Mouse (Mus musculus) gastrocnemius, postnatal 36 days (tissue): ENCODE data around the gene Ccdc148. TPM values are rescaled to one million over a fixed set of nuclear protein-coding genes. Genes with fewer than 3 reads are reported as not detected.

Experiments
- DNase-seq, 2 experiments: peaks; one replicate each; pipeline ENCODE4 v3.0.0; 2022
- intact Hi-C: fragments of 180-260 bp; cut with DNase I; formaldehyde crosslinking; loops from one replicate; pipeline ENCODE4 v1.15.1; 2025
- long read RNA-seq, 2 experiments: library from polyadenylated mRNA; stranded (forward); transcript quantifications; one replicate each; pipeline ENCODE4 v2.0.0; 2021
- total RNA-seq, 2 experiments: library from RNA; stranded (reverse); gene quantifications; 2 replicates each; pipeline ENCODE4 v1.2.3; 2021

The Ccdc148 gene
- total RNA-seq = under 1 TPM in 1 of 2 experiments, not detected in 1; 0.10 TPM
- long read RNA-seq, experiment 1 = 0 reads
- long read RNA-seq, experiment 2 = 0 reads

- DNase-seq = peak; percentile 81 to 91
- intact Hi-C loops = loop anchor here (5.0 kb wide), 2 partner anchors 277 to 463 kb away; no protein-coding TSS in a partner anchor
Measured at GRCm38 (mm10) chr2:59160605-59160963, at the start of gene Ccdc148, which contains the start of gene Pkp4. Gene Ccdc148, minus strand, starts transcription at chr2:59160683. Gene Pkp4, plus strand, starts transcription at chr2:59160850.

- DNase-seq = no peak
- intact Hi-C loops = no loop called here
Measured at GRCm38 (mm10) chr2:59208276-59208675, 47.8 kb upstream of the Ccdc148 start.

GRCm38 (mm10) chr2:59207725-59208124 lies 47.2 kb upstream of the Ccdc148 start:
- intact Hi-C loops = no loop called here
- no peak for DNase-seq

DNA sequence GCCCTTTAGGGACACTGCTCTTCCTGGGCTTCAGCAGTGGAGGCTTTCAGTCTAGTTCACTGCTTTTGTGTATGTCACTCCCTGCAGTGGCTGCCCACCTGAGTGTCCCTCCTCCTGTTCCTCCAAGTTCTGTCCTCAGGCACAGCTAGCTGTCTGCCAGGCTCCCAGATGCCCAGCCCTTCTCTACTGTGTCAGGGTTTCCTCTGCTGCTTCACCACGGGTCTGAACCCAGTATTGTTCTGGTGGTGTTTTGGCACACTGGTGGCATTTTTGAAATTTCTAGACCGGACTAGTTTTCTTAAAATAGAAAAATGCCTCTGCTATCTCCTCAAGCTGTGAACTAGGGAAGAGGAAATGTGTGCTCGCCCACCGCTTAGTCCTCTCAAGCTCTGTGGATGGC lies 46.8 kb upstream of the Ccdc148 start:
- intact Hi-C loops = no loop called here
- no peak for DNase-seq

DNA sequence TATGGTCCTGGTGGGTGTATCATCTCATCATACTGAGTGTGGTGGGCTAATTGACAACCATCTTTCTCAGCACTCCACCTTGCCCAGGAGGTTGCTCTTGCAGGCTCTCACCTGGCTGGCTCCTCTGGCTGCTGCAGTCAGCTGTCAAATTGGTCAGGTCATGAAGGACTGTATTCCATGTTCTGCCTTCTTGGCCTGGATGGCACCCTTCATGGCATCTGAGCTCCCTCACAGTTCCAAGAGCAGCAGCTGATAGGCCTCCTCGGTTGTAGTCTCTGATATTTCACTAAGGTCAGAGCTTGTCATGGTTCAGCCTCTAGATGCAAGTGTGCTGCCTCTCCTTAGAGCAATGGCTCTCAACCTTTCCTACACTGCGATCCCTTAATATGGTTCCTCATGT lies 45.7 kb upstream of the Ccdc148 start:
- intact Hi-C loops = no loop called here
- DNase-seq = no peak

DNA sequence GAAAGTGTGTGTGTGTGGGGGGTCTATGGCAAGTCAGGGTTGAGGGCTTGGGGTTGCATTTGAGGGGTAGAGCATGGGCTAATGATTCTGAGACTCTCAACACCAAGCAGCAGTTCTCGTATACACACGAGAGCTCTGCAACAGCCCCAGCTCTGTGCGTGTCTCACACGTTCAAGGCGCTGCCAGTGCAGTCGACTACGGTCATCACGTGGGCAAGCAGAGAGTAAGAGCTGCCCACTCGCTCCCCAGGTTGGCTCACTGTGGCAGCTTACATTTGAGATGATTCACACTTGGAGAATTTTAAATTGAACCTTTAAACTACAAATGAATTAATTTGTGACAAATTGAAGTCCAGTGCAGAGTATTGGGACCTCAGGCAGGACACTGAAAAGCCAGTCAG lies 44.6 kb upstream of the Ccdc148 start:
- no peak for DNase-seq
- intact Hi-C loops = no loop called here

- no peak for DNase-seq
- intact Hi-C loops = no loop called here
Measured at GRCm38 (mm10) chr2:59203627-59204425, 43.3 kb upstream of the Ccdc148 start.

GRCm38 (mm10) chr2:59202930-59203329 lies 42.4 kb upstream of the Ccdc148 start:
- intact Hi-C loops = no loop called here
- no peak for DNase-seq

DNA sequence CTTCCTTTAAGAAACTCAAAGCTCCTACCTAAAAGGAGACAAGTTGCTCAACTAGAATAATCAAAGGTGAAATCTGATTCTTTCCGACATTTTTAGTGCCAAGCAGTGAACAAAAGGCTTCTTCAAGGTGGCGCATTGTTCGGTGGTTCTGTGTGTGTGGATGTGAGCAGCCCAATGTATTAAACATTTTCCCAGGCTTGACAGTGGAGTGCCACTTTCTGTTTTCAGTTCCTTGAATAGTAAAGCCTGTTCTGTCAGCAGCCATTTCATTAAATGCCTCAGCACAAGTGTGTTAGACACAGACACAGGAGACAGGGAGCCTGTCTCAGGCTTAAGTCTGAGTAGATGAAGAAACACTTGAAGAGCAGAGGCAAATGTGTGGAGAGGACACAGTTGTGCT lies 40.0 kb upstream of the Ccdc148 start:
- intact Hi-C loops = no loop called here
- no peak for DNase-seq

DNA sequence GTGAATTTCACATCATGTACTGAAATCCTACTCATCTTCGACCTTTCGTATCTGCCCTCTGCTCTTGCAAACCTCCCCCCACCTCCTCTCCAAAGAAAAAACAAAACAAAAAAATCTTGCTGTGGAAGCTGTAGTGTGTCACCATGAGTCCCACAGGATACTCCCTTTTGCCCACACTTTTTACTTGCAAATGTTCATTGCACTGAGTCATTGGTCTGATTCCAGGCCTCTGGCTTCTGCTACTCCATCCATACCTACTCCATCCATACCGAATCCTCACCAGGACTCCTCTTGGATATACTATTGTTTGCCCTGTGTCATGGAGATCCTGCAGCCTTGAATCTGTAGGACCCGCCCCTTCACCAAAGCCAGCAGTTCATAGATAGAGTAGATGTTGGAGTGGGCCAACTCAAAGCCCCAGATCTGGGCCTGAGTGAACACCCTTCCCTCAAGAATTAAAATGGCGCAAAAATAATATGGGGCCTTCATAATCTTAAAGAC lies 39.0 kb upstream of the Ccdc148 start:
- no peak for DNase-seq
- intact Hi-C loops = no loop called here

DNA sequence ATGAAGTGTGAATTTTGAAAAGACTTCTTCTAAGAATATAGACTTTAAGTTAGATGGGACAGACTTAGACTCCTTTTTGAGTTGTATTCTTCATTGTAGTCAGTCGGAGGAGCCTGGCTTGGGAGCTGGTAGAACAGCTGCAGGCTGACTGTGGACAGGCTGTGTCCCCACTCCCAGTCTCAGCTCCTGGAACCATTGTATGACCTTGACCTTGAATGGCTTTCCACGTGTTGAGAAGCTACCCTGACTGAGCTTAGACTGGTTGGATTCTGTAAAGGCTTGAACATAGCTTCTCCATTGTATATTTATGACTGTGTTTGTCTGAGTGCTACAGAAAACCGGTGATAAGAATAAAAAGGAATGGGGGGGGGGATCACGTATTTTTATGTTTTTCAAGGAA lies 36.7 kb upstream of the Ccdc148 start:
- DNase-seq = no peak
- intact Hi-C loops = no loop called here

GRCm38 (mm10) chr2:59193117-59193516 lies 32.6 kb upstream of the Ccdc148 start:
- intact Hi-C loops = no loop called here
- DNase-seq = no peak

- intact Hi-C loops = no loop called here
Measured at GRCm38 (mm10) chr2:59191466-59191865, 31.0 kb upstream of the Ccdc148 start.

DNA sequence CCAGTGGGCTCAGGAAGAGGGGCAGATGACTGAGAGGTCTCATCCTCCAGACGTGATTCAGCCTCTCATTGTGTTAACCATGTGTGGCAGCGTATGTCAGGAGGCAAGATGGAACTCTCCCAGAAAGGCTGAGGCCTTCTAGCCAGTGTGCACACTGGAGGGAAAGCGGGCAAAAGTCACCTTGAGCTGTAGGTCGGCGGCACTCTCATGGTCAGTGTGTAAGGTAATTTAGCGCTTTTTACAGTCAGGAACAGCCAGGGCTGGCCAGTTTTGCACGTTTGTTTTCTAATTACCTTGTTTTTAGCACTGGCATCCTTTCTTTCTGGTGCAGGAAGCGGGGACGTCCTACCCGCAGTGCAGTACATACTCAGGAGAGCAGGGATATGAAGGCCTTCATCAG lies 29.7 kb upstream of the Ccdc148 start:
- no peak for DNase-seq
- intact Hi-C loops = no loop called here

More at GRCm38 (mm10) chr2:59191466-59191865, 31.0 kb upstream of the Ccdc148 start:
- no peak for DNase-seq

GRCm38 (mm10) chr2:59189661-59190185 lies 29.2 kb upstream of the Ccdc148 start:
- intact Hi-C loops = no loop called here
- no peak for DNase-seq

DNA sequence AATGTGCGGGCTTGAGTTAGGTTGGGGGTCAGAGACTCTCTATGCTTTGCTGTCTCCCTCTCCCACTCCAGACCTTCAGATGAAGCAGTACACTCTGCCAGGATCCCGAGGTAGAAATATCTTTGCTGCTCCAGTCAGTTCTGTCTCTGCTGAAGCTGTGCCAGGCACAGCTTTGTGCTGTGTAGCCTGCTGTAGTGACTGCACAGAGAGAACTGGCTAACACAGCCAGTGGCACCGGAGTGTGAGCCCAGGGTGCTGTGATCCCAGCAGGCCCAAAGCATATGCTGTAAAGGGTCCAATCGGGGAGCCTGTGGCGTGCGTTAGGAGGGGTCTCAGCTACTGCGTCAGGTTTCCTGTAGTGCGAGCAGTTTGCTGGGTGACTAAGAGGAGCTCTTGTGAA lies 27.8 kb upstream of the Ccdc148 start:
- intact Hi-C loops = no loop called here
- DNase-seq = no peak

GRCm38 (mm10) chr2:59186966-59187365 lies 26.5 kb upstream of the Ccdc148 start:
- intact Hi-C loops = no loop called here
- DNase-seq = no peak

DNA sequence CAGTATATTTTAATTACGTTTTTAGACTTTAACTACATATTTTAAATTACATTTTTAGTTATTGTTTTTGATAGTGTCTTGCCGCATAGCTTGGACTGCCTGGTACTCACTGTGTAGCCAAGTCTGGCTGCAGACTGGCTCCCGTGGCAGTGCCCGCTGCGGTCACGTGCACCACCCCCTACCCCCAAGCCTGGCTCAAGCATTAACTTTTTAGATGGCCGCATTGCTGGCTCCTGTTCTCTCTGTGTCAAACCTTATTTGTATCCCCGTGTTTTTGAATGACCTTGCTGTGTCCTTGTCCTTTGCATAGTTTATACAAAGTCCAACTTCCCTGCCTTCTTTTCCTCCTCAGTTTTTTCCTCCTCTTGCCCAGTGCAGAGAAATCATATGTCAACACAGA lies 25.6 kb upstream of the Ccdc148 start:
- intact Hi-C loops = no loop called here
- DNase-seq = no peak

DNA sequence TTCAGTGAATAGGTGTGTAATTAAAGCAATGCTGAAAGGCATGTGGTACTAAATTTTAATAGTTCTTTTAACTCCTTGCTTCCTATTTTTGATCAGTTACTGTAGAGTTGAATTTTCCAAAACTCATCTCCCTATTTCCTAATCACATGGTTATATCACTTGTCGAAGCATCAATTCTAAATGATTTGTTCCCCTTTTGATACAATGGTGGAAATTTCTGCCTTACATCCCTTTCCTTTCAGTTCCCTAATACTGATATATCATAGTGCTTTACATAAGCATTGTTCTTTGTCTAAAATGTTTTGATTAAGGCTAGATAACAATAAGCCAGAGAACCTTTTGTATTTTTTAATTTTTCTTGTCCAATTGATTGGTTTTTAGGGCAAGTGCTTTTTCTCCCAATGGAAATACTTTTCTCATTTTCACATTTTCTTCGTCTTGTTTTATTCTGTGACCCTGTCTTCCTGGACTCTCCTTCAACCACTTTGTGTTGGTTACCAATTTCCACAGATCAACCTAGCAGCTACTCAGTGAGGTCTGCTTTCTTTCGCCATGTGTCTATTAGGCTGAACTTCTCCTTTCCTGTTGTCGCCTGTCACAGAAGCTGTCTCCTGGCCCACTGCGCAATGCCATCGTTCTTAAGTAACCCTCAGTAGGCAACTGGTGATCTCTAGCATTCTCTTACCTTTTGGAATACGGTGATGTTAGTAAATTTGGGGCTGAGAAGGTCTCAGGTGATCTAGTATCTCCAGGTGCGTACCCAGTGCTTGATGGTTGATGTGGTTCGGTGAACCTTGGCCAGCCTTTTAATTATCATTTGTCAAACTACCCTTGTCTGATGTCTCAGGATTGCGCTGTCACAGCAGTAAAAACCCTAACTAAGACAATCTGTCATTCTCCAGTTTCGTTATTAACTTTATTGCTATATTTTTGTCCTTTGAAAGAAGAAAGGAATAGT lies 23.9 kb upstream of the Ccdc148 start:
- intact Hi-C loops = no loop called here
- DNase-seq = no peak

- intact Hi-C loops = no loop called here
- no peak for DNase-seq
Measured at GRCm38 (mm10) chr2:59183541-59183940, 23.1 kb upstream of the Ccdc148 start.
